Mouse (Mus musculus): ENCODE measurements at regions not wholly inside any gene's neighbourhood (a gene's known extent, or its start where the extent isn't known, plus 50 kb on each side); places are given as distances from the start of the nearest gene placed in this dataset.
A peak's percentile ranks its signal among the peaks of the same experiment; 100 is the strongest.

DNA sequence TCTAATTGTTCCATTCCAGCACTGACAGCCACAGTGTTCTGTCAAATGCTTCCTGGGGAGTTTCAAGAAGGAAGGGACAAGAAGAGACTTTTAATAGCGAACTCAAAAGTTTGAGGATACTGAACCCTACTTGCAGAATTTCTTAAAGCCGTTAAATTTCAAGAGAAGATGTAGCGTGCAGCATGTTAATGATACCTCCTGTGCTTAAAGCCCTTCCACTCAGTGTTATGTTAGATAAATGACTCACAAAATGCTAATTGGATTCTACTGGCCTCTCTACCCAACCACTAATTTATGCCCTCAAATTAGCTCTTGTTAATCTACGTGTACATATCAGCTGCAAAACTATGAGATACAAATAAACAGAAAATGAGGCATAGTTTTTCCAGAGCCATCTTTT lies 541.8 kb upstream of the Cdh20 start:
- DNase-seq (ENCODE audit: extremely low spot score in 1 of 2, low spot score in 2 of 2), result no peak
- intact Hi-C loops (cut with DNase I), result no loop called here

DNA sequence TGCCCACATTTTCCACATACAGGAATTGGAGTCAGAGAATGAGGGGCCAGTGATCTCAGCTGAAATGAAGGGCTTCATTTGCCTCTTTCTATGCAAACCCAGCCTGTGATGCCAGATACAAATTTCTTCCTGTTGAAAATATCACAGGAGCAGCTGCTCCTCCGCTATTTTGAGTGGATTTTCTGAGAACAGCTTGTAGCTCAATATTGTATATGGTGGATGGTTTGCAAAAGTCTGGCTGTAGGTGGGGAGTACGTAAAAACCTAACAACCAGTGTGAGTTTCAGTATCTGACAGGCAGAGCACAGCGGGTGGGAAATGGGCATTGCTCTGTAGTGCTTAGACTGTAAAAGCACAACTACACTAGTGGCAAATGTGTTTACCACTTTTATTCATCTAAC lies 541.4 kb upstream of the Cdh20 start:
- peak; percentile 19 to 71 for DNase-seq (ENCODE audit: extremely low spot score in 1 of 2, low spot score in 2 of 2)
- intact Hi-C loops (cut with DNase I), result no loop called here

DNA sequence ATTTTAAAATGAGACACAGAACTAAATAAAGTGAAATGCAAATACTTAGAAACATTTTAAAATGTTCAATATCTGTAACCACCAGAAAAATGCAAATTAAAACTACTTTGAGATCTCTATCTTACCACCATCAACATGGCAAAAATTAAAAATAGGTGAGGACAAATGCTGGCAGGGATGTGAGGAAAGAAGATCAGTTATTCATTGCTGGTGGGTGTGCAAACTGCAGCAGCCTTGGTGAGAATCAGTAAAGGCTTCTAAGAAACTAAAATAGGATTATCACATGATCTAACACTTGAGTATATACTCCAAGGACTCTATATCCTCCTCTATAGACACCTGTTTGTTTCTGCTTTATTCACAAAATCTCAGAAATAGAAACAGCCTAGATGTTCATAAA lies 526.7 kb upstream of the Cdh20 start:
- no peak for DNase-seq (ENCODE audit: extremely low spot score in 1 of 2, low spot score in 2 of 2)
- intact Hi-C loops (cut with DNase I), result no loop called here

DNA sequence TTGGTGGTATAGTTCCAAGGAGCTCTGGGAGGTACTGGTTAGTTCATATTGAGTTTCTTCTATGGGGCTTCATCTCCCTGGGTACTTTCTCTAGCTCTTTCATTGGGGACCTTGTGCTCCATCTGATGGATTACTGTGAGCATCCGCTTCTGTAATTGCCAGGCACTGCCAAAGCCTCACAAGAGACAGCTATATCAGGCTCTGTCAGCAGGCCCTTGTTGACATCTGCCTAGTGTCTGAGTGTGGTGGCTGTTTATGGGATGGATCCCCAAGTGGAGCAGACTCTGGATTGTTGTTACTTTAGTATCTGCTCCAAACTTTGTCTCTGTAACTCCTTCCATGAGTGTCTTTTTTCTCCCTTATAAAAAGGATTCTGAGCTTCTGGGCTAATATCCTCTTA lies 502.6 kb upstream of the Cdh20 start:
- no peak for DNase-seq (ENCODE audit: extremely low spot score in 1 of 2, low spot score in 2 of 2)
- intact Hi-C loops (cut with DNase I), result no loop called here

DNA sequence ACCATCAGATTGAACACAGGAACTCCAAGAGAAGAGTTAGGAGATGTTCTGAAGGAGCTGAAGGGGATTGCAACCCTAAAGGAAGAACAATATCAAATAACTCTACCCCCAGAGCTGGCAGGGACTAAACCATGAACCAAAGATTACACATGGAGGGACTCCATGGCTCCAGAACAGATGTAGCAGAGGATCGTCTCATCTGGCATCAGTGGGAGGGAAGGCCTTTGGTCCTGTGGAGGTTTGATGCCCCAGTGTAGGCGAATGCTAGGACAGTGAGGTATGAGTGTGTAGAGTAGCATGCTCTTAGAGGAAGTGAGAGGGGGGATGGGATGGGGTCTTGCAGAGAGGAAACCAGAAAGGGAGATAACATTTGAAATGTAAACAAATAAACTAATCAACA lies 460.4 kb upstream of the Cdh20 start:
- intact Hi-C loops (cut with DNase I), result no loop called here
- no peak for DNase-seq (ENCODE audit: extremely low spot score in 1 of 2, low spot score in 2 of 2)

DNA sequence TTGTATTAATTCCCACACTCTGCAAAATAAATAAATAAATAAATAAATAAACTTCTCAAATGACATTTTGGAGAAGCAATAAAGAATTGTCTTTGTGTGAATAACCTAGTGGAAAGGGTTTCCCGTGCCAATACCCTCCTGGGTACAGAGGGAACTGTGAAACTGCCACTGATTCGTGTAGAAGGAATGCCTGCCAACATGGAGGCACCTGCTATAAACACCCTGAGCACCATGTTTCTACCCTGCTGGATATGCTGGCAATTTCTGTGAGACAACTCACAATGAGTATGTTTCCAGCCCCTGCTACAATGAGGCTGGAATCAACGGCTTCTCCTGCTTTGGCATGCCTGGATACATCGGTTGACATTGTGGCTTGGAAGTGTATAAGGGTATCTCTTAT lies 456.7 kb upstream of the Cdh20 start:
- no peak for DNase-seq (ENCODE audit: extremely low spot score in 1 of 2, low spot score in 2 of 2)
- intact Hi-C loops (cut with DNase I), result no loop called here

DNA sequence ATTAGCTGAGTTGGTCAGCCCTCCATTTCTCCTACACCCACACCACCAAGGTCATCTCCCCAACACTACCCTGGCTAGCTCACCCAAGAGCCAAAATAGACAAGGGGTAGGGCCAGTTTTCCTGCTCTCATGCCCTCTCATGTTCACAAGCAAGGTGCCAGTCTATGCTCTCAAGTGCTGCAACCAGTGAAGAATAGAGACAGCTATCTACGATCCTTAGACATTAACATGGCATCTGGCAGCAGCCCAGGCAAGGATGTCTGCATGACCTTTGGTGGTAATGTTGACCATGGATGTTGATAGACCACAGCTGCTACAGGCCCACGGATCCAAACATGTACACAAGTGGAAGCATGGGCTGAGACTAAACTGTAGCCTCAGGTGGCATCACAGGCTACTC lies 453.3 kb upstream of the Cdh20 start:
- intact Hi-C loops (cut with DNase I), result no loop called here
- DNase-seq (ENCODE audit: extremely low spot score in 1 of 2, low spot score in 2 of 2), result no peak

DNA sequence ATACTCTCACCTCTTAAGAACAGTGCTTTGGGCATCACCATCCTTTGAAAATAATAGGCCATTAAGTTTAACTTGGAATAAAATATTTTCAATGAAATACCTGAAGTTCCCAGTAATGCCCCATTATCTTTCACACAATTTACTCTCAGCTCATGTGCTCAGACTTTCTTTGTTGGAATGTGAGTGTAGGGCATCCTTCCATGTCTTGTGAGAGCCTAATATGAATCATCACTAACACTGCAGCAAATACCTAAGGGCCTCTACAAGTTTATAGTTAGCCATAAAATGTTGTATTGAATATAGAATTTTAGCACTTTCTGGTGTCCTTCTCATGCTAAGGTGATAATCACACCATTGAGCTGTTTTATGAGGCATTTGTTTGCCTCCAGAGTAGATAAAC lies 450.3 kb upstream of the Cdh20 start:
- intact Hi-C loops (cut with DNase I), result no loop called here
- DNase-seq (ENCODE audit: extremely low spot score in 1 of 2, low spot score in 2 of 2), result no peak

DNA sequence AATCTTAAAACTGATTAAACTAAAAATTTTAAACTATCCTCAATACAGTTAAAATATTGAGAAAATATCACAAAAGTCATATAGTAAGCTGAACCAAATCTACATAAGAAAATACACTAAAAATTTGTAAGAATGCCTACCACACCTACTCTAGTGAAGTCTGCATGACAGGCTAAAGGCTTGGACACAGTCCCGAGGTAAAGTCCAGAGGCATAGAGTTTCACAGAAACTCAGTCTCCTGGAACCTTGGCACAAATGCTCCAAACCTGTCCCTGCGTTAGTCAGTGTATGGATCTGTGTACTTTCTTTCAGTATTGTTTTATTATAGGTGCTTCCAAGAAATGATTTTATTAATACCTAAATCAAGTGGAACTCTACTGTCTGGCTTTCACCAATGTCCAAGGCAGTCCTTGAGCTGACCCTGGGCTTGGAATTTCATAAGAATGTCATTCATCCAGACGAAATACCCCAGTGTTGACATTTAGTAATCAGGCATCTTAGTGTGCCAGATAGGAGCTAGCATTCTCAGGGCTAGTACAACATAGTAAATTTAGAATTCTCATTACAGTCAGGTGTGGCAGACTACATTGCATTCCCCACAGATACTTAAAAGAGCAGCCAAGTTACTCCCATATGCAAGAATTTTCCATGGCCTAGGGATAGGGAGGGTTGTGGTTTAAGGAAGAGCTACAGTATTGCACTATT lies 435.5 kb upstream of the Cdh20 start:
- DNase-seq (ENCODE audit: extremely low spot score in 1 of 2, low spot score in 2 of 2), result no peak
- intact Hi-C loops (cut with DNase I), result no loop called here

DNA sequence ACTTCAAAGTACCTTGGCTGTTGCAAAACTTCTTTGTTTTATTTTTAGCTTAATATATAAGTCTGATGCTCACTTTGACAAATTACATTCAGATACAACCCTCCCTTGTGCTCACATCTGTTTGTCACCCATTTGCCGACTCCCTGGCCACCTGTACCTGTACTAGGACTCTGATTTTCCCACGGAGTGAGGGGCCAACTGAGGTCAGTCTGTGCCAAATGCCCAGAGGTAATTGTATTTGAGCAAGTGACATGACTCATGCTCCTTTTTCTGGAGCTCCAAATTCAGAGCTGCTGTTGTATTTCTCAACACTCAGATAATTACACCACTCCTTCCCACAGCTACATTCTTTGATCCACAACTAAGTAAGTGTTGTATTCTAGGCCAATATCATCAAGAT lies 434.8 kb upstream of the Cdh20 start:
- intact Hi-C loops (cut with DNase I), result no loop called here
- no peak for DNase-seq (ENCODE audit: extremely low spot score in 1 of 2, low spot score in 2 of 2)
